Mouse (Mus musculus): ENCODE measurements around the gene Lgals2. TPM values are rescaled to one million over a fixed set of nuclear protein-coding genes. Genes with fewer than 3 reads are reported as not detected.

The Lgals2 gene
- polyA plus RNA-seq, 1 experiment from 2014 or later, result not detected

DNA sequence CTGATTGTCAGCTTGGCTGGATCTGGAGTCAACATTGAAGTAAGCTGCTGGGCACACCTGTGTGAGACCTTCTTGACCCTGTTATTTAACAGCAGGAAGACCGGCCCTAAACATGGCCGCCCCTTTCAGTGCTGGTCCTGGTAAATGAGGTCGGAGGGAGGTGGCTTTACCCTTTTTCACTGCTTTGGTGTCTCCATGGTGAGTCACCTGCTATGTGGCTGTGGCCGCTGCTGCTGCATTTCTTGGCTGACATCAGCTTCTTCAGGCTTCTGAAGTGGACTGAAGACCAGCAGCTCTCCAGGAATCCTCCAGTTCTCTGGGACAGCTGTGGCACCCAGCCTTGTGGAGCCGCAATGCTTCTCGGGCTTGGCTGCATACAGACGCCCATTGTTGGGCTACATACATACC, 13.5 kb upstream of the Lgals2 start:
- peak overlapping the region; percentile 6; the same call in 1 of the 2 replicates for H3K4me3 ChIP-seq
- H3K27me3 ChIP-seq (ENCODE audit: low read depth, poor library complexity, severe bottlenecking), result no peaks in the 10 kb centered on the region; the same call in 1 of the 2 replicates
- H3K27ac ChIP-seq, result peak overlapping the region; percentile 84
- WGBS, result 75% methylated on average over 7 of the region's 7 CpGs
- peaks cover 28% of the 10 kb centered on the region for H3K4me1 ChIP-seq
- H3K9me3 ChIP-seq (replicated peaks), result no peaks in the 10 kb centered on the region
- no peaks in the 10 kb centered on the region for H3K36me3 ChIP-seq
- no peak for DNase-seq (ENCODE audit: low spot score)

DNA sequence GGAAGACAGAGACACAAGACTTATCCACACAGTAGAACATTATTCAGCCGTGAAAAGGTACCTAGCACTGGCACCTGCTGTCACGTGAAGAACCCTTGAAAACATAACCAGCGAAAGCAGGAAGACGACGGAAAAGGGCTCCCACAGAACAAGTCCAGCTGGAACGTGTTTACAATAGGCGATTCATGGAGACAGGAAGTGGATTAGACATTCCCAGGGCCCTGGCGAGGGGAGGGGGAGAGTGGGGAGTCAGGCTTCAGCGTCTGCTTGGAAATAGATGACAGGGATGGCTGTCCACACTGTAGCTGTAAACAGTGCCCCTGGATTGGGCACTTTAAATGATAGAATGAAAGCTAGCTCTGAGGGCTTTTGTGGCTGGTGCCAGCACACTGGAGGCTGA, 13.1 kb upstream of the Lgals2 start:
- DNase-seq (ENCODE audit: low spot score), result peak; percentile 71

DNA sequence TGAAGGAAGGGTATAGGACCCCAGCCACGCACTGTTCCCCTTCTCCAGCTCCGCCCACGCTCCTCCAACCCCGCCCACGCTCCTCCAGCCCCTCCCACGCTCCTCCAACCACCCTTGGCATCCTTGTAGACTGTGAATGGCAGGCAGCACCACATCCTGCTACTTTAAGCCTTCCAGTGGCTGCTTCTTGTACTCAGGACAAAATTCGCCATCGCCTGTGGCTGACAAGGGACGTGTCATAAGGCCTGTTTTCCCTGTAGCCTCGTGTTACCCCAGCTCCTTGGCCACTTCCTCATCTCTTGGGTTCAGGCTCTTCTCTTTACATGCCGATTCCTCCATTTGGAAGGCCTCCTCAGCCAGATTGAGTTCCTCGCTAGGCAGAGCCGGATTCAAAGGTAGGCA, 8.5 kb upstream of the Lgals2 start:
- Histone ChIP-seq H3K27ac (peak overlapping the region; percentile 61), H3K4me3 (no peak overlapping the region), H3K9me3 (replicated peaks) (no peaks in the 10 kb centered on the region), H3K27me3 (ENCODE audit: low read depth, poor library complexity, severe bottlenecking) (no peaks in the 10 kb centered on the region; the same call in 1 of the 2 replicates), H3K4me1 (peaks cover 37% of the 10 kb centered on the region), H3K36me3 (no peaks in the 10 kb centered on the region)
- DNase-seq (ENCODE audit: low spot score), result no peak
- 45% methylated on average over 13 of the region's 13 CpGs for WGBS

More for the DNA sequence above, 13.1 kb upstream of the Lgals2 start:
- Histone ChIP-seq H3K4me1 (peaks cover 32% of the 10 kb centered on the region), H3K9me3 (replicated peaks) (no peaks in the 10 kb centered on the region), H3K27ac (peak overlapping the region; percentile 84), H3K4me3 (0 out of 2 replicates have a peak overlapping the region, but pooled peaks have one; percentile 6), H3K36me3 (no peaks in the 10 kb centered on the region), H3K27me3 (ENCODE audit: low read depth, poor library complexity, severe bottlenecking) (no peaks in the 10 kb centered on the region; the same call in 1 of the 2 replicates)
- WGBS, result 21% methylated on average over 9 of the region's 9 CpGs

DNA sequence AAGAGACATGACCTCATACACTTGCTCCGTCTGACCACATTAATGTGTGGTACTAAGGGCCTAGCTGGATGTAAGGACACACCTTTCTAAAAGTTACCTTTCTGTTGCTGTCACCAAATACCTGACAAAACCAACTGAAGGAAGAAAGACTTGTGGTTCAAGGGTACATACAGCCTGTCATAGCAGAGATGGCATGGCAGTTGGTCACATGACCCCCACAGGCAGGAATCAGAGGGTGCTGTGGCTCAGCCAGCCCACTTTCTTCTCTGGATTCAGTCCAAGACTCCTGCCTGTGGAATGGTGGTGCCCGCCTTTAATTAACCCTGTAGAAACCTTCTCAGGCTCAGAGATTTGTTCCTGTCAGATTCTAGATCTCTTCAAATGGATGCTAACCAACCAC, 7.8 kb upstream of the Lgals2 start:
- Histone ChIP-seq H3K4me1 (peaks cover 33% of the 10 kb centered on the region), H3K4me3 (no peak overlapping the region), H3K27ac (peak overlapping the region; percentile 61; the same call in 1 of the 2 replicates), H3K9me3 (replicated peaks) (no peaks in the 10 kb centered on the region), H3K27me3 (ENCODE audit: low read depth, poor library complexity, severe bottlenecking) (no peaks in the 10 kb centered on the region; the same call in 1 of the 2 replicates), H3K36me3 (no peaks in the 10 kb centered on the region)
- DNase-seq (ENCODE audit: low spot score), result no peak
- 89% methylated on average over 2 of the region's 2 CpGs for WGBS

DNA sequence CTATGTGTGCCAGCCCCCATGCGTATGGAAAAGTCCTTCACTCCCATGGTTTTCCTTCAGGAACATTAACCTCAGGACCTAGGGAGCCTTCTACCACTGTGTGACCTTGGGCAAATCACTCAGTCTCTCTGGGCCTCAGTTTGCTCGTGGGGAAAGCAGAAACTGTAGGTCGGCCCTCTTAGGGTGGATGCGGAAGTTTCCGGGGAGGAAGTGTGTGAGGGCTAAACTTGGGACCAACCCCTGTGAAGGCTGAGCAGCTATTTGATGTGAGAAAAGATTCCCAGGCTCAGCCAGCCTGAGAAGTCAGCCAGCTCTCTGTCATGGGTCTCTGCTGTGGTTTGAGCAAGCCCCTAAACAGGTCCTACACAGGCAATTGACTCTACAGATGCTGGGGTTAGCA, 7.0 kb upstream of the Lgals2 start:
- H3K36me3 ChIP-seq, result no peaks in the 10 kb centered on the region
- H3K9me3 ChIP-seq (replicated peaks), result no peaks in the 10 kb centered on the region
- H3K27me3 ChIP-seq (ENCODE audit: low read depth, poor library complexity, severe bottlenecking), result no peaks in the 10 kb centered on the region; the same call in 1 of the 2 replicates
- no peak for DNase-seq (ENCODE audit: low spot score)
- H3K4me3 ChIP-seq, result no peak overlapping the region
- H3K27ac ChIP-seq, result no peak overlapping the region
- WGBS, result 93% methylated on average over 5 of the region's 5 CpGs
- H3K4me1 ChIP-seq, result peaks cover 29% of the 10 kb centered on the region

DNA sequence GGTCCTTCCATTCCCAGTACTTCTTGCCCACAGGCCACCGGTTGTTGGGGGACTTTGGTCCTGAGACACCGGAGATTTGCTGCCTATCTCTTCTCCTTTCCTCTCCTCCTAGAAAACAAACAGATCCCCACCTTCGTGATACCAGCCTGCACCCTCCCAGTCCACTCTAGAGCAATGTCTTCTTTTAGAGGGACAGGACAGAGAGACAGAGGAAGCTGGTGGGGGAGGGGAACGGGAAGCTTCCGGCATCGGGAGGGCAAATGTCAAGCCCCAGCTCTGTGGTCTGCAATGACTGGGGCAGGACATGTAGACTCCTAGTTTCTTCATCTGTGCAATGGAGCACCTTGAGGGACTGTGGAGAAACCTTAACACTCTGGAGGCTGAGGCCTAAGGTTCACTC, 4.4 kb upstream of the Lgals2 start:
- 80% methylated on average over 6 of the region's 6 CpGs for WGBS
- Histone ChIP-seq H3K4me3 (no peak overlapping the region), H3K27ac (no peak overlapping the region), H3K4me1 (peaks cover 26% of the 10 kb centered on the region), H3K36me3 (no peaks in the 10 kb centered on the region), H3K9me3 (replicated peaks) (no peaks in the 10 kb centered on the region), H3K27me3 (ENCODE audit: low read depth, poor library complexity, severe bottlenecking) (no peaks in the 10 kb centered on the region)
- DNase-seq (ENCODE audit: low spot score), result no peak

DNA sequence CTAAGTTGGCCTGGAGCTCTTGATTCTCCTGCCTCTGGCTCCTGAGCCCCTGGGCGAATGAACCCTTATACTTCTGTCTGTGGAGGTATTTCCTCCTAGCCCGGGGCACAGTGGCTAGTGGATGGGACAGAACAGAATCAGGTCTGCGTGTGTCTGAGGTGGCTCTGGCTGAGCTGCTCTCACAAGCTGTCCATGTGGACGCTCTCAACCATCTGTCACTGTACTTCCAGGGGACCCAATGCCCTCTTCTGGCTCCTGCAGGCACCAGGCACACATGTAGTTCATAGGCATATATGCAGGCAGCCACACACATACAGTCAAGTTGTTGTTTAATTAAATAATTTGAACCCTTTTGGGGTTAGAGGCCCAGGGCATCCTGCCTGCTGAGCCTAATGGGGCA, 4.0 kb upstream of the Lgals2 start:
- no peaks in the 10 kb centered on the region for H3K9me3 ChIP-seq (replicated peaks)
- 77% methylated on average over 4 of the region's 4 CpGs for WGBS
- no peaks in the 10 kb centered on the region for H3K27me3 ChIP-seq (ENCODE audit: low read depth, poor library complexity, severe bottlenecking)
- H3K4me1 ChIP-seq, result peaks cover 30% of the 10 kb centered on the region
- no peak for DNase-seq (ENCODE audit: low spot score)
- H3K36me3 ChIP-seq, result no peaks in the 10 kb centered on the region
- H3K4me3 ChIP-seq, result no peak overlapping the region
- H3K27ac ChIP-seq, result no peak overlapping the region

DNA sequence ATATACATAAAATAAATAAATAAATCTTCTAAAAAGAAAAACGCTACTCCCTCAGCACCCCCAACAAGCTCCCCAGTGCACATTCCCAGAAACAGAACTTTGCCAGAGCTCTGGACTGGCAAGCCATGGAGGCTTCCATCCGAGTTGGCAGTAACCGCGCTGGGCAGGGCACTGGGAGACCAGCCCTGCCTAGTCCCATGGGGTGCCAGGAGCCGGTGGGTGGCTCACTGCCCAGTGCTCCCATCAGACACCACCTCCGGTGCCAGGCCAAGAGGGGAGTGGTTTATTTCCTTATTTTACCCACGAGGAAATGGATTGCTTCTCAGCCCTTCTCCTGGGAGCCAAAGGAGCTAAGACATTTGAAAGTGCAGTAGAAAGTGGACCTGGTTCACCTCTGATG, 1.7 kb upstream of the Lgals2 start:
- 85% methylated on average over 7 of the region's 7 CpGs for WGBS

DNA sequence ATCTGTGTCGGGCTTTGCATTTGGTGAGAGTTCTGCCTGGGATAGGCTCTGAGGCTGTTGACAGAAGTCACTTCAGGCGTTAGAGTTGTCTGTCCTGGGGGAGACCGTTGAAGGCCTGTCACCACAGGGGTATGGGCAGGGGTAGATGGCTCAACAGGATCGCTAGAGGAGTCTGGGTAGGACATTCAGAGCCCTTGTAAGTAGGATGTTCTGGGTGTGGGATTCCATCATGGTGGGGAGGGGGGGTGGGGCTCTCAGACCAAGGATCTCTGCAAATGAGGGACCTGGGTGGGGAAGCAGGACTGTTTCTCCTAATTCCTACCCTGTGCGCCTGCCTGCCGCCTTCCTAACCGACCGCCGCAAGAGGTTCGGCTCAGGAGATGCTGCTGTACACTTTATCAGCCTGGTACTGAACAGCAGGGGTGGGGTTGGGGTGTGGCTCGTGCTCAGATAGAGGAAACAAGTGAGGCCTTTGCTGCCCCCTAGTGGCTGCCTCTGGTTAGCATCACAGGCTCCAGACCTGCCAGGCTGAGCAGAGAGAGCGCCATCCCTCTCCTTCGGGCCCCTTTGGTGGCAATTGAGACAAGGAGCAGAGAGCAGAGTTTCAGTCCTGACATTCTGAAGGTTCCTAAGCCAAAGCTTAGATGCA, 3.7 kb downstream of the Lgals2 start:
- Histone ChIP-seq H3K4me3 (no peak overlapping the region), H3K27me3 (ENCODE audit: low read depth, poor library complexity, severe bottlenecking) (0 out of 2 replicates have a peak, but pooled peaks cover 3% of the 10 kb centered on the region)
- 17% methylated on average over 13 of the region's 13 CpGs for WGBS

More for the DNA sequence above, 1.7 kb upstream of the Lgals2 start:
- Histone ChIP-seq H3K4me1 (peaks cover 18% of the 10 kb centered on the region), H3K9me3 (replicated peaks) (no peaks in the 10 kb centered on the region), H3K27ac (no peak overlapping the region), H3K4me3 (no peak overlapping the region), H3K27me3 (ENCODE audit: low read depth, poor library complexity, severe bottlenecking) (no peaks in the 10 kb centered on the region), H3K36me3 (no peaks in the 10 kb centered on the region)
- DNase-seq (ENCODE audit: low spot score), result no peak

DNA sequence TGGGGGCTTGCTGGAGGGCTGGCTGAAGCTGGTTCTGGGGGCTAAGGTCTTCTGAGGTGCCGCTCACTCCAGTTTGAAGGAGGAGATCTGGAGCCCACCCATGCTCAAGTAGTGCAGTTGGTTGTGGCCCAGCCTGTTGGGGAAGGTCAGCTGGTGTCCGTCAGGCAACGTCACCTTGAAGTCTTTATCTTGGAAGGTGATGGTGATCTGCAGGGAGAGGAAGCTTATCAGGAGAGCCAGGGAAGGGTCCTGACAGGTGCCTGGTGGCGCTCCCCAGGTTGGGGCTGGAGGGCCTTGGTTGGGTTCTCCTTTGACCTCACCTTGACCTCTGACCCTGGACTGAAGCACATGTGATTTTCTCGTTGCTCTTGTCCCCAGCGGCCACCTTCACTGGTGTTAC, 4.4 kb downstream of the Lgals2 start:
- Histone ChIP-seq H3K4me3 (no peak overlapping the region), H3K4me1 (peaks cover 38% of the 10 kb centered on the region), H3K36me3 (peaks cover 19% of the 10 kb centered on the region), H3K27ac (no peak overlapping the region), H3K27me3 (ENCODE audit: low read depth, poor library complexity, severe bottlenecking) (0 out of 2 replicates have a peak, but pooled peaks cover 3% of the 10 kb centered on the region), H3K9me3 (replicated peaks) (no peaks in the 10 kb centered on the region)
- WGBS, result 72% methylated on average over 6 of the region's 6 CpGs
- no peak for DNase-seq (ENCODE audit: low spot score)

More for the DNA sequence above, 3.7 kb downstream of the Lgals2 start:
- no peaks in the 10 kb centered on the region for H3K9me3 ChIP-seq (replicated peaks)
- peaks cover 19% of the 10 kb centered on the region for H3K36me3 ChIP-seq
- H3K27ac ChIP-seq, result no peak overlapping the region
- H3K4me1 ChIP-seq, result peaks cover 38% of the 10 kb centered on the region
- DNase-seq (ENCODE audit: low spot score), result peak; percentile 96

DNA sequence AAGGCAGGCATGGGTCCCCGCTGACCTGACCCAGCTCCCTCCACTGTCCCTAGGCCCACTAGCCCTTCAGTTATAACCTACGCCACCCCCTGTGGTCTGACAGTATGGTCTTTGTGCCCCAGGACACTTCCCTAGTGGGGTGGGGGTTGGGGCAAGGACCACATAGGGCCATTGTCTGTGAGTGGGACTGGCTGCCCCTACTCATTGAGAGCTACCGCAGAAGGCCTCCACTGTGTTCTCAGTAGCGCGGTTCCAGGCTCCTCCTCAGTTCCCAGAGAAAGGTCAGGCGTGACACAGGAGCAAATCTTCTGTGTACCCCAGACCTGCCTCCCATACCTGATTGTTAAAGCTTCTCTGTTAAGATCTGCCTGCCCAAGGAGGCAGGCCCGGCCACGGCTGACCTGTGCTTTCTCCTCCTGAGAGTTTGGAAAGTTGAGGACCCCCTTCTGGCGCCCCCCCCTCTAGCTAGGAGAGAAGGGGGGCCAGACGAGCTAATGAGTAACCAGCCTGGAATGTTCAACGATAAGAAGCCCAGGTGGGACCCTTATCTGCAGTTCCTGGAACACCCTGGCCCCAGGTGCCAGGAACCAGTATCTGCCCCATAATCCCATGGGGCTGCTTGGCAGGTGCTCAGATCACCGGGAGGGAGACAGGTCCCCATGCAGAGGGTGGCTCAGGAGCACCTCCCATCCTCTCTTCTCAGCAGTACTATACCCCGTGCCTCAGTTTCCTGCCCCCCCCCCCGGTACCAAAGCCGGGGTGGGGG, 5.1 kb downstream of the Lgals2 start:
- H3K9me3 ChIP-seq (replicated peaks), result no peaks in the 10 kb centered on the region
- DNase-seq (ENCODE audit: low spot score), result no peak
- H3K27ac ChIP-seq, result 0 out of 2 replicates have a peak overlapping the region, but pooled peaks have one; percentile 1
- 0 out of 2 replicates have a peak, but pooled peaks cover 3% of the 10 kb centered on the region for H3K27me3 ChIP-seq (ENCODE audit: low read depth, poor library complexity, severe bottlenecking)
- peaks cover 43% of the 10 kb centered on the region for H3K4me1 ChIP-seq
- peaks cover 19% of the 10 kb centered on the region for H3K36me3 ChIP-seq
- H3K4me3 ChIP-seq, result no peak overlapping the region
- WGBS, result 79% methylated on average over 15 of the region's 15 CpGs

DNA sequence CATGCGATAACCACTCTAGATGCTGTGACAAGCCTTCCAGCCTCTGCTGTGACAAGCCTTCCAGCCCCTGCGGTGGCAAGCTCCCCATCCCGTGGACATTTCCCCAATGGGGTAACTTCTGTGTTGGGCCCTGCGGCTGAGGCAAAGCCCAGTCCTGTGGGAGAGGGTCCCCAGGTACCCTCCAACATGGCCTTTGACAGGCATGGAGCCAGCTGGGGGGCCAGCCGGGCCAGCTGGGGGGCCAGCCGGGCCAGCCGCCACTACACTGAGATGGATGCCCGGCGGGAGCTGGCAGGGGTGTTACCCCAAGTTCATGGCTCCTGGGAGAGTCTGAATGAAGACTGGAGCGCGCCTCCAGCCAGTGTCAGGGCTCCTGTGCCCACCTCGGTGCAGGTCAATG, 5.8 kb downstream of the Lgals2 start:
- peaks cover 46% of the 10 kb centered on the region for H3K4me1 ChIP-seq
- peaks cover 9% of the 10 kb centered on the region for H3K27me3 ChIP-seq (ENCODE audit: low read depth, poor library complexity, severe bottlenecking)
- WGBS, result 89% methylated on average over 12 of the region's 12 CpGs
- 0 out of 2 replicates have a peak overlapping the region, but pooled peaks have one; percentile 1 for H3K27ac ChIP-seq
- DNase-seq (ENCODE audit: low spot score), result no peak
- no peak overlapping the region for H3K4me3 ChIP-seq
- no peaks in the 10 kb centered on the region for H3K9me3 ChIP-seq (replicated peaks)
- H3K36me3 ChIP-seq, result peaks cover 19% of the 10 kb centered on the region

DNA sequence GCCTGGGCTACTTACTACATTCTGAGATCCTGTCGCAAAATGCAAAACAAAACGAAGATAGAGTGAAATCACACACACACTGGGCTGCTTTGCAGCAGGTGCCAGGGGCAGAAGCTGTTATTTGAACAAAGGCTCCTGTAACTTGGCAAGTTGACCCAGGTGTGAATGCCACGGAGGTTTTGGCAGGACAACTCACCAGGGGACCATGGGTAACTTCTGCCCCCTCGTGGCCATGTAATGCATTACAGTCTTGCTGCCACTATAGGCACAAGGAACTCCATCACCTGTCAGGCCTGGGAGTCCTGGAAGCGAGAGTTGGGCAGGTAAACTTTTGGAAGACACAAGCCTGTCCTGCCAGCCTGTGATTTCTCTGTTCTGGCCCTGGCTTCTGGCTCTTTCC, 6.9 kb downstream of the Lgals2 start:
- H3K36me3 ChIP-seq, result peaks cover 19% of the 10 kb centered on the region
- no peak overlapping the region for H3K4me3 ChIP-seq
- 28% methylated on average over 5 of the region's 5 CpGs for WGBS
- peaks cover 55% of the 10 kb centered on the region for H3K4me1 ChIP-seq
- peaks cover 19% of the 10 kb centered on the region for H3K27me3 ChIP-seq (ENCODE audit: low read depth, poor library complexity, severe bottlenecking)
- no peaks in the 10 kb centered on the region for H3K9me3 ChIP-seq (replicated peaks)
- H3K27ac ChIP-seq, result no peak overlapping the region
- DNase-seq (ENCODE audit: low spot score), result peak; percentile 90

All from limb, embryonic 10.5 days (tissue).